Mouse (Mus musculus): ENCODE results near the gene Lypd6.

Gene Lypd6

DNA sequence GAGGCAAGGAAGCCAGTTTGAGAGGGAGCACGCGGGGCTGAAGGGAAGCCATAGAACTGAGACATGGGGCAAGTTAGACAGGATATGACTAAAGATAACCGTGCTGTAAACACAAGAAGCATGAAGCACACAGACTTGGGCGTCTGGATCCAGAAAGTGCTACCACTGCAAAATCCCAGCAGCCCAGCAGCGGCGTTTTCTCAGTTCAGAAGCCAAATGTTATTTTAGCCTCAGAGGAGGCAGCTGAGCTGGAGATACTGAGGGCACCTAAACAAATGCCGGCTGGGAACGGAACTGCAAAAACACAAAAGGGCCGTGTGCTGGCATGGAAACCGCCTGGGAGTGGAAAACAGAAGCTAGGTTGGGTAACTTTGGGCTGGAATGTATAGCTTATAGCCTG lies 43.9 kb downstream of the Lypd6 start:
- no peak for DNase-seq (ENCODE audit: low spot score in 2 of 2)

DNA sequence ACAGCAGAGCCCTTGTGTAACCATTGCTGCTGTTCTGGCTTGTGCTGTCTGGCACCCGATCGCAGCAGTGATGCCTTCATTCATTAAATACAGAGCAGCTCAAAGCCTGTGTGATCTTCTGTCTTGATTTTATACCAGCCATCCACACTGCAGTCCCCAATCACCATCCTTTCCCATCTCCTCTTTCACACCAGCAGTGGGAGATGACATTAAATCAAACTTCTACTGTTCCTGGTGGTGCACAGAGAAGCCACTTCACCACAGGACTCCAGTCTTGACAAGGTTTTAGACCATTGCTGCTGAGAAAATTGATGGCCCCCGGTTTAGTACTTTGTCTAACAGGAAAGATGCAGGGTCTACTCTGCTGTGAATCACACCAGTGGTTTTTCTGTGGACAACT lies 44.9 kb downstream of the Lypd6 start:
- DNase-seq (ENCODE audit: low spot score in 2 of 2) = no peak

DNA sequence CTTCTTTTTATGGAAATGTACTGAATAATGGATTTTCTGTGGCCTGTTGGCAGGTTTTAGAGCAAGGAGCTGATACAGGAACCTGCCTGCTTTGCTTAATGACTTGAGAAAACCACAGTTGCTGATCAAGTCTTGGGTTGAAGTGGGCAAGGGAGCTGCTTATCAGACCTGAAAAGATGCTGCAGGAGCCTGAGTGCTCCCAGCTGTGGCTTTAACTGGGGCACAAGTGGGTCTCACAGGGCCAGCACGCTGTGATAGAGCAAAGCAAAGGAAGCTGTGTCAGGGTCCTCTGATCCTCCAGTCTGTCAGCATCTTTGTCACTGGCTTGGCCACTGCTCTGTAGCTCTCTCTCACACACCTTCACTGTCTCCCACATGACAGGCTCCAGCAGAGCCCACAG lies 45.4 kb downstream of the Lypd6 start:
- no peak for DNase-seq (ENCODE audit: low spot score in 2 of 2)

DNA sequence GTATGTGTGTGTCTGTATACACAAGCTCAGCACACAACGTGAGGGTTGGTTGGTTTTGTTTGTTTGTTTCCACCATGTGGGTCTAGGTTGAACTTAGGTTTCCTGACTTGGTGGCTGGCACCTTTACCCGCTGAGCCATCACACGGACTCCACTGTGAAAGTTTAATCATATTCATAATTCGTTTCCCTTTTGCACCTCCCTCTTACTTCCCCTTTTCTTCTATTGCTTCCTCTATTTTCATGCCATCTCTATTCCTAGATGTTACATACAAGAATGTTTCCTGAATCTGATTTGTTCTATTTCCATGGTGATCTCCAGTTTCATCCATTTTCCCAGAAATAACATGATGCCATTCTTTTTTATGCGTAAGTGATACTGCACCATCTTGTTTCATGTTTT lies 46.2 kb downstream of the Lypd6 start:
- no peak for DNase-seq (ENCODE audit: low spot score in 2 of 2)

DNA sequence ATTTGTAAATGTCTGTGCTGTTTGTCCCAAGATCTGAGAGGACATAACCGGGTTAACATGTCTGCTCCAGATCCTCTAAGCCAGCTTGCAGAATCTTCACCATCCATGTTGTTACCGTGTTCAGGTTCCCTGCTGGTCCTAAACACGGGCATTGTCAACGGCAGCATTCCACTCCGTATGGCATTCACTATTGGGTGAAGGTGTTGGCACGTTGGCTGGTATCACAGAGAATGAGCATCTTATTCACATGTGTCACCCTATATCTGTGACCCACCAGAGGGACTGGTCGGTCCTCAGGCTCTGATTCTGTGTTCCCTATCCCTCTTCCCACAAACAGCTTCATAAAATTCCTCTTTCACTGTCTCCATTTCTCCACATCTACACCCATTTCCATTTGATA lies 52.9 kb downstream of the Lypd6 start:
- DNase-seq (ENCODE audit: low spot score in 2 of 2) = no peak

DNA sequence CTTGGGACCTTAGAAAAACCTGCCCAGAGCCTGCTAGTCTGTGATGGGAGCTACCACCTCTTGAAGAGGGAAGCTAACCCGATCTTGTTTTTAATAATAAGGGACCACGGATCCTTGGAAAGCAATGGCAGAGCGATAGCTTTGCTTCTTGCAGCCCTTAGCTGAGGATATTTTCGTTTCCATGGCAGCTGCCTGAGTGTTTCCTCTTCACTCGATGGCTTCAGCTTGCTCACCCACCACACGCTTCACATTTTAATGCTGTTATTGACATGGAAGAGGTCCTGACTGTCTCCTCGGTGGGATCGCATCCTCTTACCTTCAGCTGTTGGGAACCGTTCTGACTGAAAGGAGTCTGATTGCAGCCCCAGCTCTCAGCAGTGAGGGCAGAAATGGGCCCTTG lies 54.6 kb downstream of the Lypd6 start:
- DNase-seq (ENCODE audit: low spot score in 2 of 2) = no peak

DNA sequence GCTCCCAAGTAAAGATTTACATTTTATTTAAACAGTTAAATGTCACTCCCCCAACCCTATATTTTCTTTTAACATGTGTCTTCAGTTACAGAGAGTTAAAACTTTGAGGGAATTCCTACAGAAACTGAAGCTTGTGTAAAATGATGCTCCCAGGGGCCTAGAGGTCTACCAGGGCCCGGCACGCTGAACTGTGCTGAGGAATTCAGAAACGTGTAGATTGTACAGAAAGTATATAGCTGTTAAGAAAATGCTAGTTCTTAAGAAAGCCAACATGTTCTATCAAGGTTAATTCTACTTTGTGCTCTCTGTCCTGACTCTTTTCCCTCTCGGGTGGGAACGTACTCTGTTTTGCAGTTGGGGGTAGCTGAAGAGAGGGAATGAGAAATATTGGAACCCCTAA lies 57.1 kb downstream of the Lypd6 start:
- no peak for DNase-seq (ENCODE audit: low spot score in 2 of 2)

DNA sequence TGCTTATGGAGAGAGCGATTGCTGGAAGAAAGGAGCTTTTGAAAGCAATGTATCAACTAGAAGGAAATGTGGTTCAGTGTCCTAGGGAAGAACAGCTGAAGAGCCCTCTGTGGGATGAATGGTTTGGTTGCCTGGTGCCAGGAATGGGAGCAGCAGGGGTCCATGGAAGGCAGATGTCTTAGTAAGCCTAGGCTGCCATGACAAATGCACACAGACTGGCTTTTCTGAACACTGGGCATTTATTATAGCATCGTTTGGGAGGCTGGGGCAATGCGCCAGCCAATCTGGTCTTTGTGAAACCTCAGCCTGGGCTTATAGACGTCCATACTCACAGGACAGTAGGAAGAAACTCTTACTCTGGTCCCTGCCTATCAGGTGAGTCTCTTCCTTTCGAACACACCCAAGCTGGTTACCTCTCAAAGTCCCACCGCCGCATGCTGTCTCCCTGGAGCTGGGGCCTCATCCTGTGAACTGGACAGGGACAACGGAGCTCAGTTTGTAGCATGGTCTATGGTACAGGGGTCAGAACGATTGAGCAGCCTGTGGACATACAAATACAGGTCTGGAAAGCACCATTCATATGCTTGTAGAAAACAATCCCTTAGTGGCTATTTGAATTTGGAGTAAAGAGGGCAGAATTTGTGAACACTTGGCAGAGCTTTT lies 61.4 kb downstream of the Lypd6 start:
- no peak for DNase-seq (ENCODE audit: low spot score in 2 of 2)

DNA sequence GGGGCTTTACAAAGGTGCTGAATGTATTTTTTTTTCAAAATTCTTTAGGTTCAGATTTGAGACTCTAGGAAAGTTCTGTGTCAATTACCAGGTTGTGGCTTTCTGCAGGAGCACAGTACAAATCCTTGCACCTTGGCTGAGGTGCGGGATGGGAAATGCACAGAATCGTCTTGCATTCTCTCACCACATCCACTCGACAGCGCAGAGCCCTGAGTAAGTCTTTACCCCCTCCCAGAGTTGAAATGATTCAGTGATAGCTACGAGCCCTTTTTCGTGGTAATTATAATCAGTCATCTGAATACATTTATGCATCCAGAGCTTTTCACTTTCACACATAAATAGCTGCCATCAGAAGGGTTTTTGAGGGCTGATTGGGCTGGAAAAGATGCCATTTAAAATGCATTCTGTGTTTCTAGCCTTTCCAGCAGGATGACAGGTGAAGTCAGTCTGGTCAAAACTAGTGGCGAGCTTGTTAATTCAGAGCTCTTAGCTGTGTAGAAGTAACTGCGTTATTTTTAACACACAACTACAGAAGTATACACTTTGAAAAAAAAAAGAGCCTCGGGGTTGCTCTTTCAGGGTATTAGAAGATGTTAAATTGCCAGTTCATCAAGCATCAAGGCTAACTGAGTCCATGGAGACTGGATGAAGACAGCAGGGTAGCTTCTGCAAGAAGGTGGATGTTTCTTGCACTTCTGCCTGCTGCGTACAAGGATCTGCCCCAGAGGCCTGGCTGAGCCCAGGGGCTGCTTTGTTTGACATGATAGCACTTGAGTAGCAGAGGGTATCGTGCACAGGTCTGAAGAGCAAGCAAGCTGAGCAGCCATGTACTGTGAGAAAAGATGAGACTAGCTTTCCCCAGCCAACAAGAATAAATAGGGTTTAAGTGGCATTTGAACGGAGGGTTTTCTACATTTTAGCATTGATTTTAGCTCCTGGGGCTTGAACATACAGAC lies 62.4 kb downstream of the Lypd6 start:
- DNase-seq (ENCODE audit: low spot score in 2 of 2) = no peak

DNA sequence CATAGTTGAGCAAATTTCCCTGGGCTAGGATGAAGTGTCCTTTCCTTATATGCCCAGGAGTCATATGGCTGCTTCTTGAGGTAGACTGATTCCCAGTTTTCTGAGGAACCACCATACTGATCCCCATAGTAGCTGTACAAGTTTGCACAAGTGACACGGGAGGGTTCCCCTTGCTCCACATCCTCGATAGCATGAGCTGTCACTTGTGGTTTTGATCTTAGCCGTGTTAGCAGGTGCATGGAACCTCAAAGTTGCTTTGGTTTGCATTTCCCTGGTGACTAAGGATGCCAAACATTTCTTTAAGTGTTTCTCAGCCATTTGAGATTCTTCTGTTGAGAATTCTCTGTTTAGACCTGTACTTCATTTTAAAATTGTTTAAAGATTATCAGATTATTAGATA lies 64.4 kb downstream of the Lypd6 start:
- DNase-seq (ENCODE audit: low spot score in 2 of 2) = no peak

DNA sequence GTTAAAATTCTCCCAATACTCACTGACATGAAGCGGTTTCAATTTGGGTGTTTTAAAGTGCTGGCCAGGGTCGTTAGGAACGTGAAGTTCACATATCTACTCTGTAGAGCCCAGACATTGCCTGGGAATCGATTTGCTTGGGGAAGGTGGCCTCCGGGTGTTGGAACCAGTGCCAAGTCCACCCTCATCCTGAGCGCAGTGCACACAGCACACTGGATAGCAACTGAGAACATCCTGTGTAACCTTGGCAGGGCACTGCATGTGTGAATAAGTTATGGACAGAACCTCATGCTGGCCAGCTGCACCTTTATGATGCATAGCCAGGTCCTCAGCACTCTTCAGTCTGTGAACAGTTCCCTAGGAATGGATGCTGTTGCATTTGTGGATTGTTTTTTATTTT lies 77.4 kb downstream of the Lypd6 start:
- DNase-seq (ENCODE audit: low spot score in 2 of 2) = no peak

DNA sequence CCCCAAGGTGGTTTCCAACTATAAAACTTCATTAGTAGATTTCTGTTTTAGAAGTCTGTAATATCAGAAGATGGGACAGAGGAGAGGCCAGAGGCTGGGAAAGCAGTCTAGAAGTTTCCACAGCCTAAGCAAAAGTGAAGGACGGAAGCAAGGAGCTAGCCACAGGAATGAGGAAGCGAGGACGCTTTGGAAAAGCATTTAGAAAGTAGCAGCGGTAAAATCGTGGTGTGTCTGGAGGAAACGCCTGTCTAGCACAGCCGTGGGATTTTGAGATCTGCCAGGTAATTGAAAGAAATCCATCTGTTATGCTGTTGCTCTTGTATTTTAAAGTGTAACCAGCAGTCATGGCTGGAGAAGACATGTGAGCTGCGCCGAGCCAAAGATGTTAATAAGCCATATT lies 81.1 kb downstream of the Lypd6 start:
- DNase-seq (ENCODE audit: low spot score in 2 of 2) = no peak

DNA sequence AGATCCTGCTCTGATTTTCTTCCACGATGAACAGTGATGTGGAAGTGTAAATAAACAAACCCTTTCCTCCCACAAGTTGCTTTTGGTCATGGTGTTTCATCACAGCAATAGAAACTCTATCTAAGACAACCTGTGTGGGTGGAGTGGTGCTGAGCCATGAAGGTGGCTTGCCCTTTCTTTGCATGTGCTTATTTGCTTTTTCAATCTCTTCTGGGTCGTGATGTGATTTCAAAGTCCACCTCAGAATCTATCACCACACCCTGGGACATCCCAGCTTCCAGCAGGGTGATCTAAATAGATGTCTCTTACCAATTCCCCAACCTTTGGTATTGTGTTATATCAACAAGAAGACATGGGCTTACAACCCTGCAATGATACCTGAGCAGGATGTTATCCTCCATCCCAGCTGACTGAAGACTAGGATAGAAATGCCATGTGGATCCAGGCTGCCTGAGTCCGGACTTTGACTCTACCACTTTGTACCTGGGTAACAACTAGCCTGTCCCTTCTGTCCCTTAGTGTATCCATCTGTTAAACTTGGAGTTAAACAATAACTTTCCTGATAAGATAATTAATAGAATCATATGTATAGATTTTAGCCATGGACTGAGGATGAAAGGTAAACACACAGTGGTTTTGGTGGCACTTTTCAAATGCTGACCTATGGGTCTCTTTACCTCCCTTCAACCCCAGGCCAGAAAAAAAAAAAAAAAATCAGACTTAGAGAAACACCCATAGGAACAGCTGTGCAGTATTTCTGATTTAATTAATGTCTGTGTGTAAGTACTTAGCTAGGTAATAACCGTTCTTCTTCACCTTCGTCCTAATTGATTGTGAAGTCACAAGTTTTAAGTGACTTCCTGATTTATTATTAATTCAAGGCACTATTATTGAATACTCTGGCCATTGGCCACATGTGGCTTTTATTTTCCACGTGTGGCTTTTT lies 83.3 kb downstream of the Lypd6 start:
- no peak for DNase-seq (ENCODE audit: low spot score in 2 of 2)

DNA sequence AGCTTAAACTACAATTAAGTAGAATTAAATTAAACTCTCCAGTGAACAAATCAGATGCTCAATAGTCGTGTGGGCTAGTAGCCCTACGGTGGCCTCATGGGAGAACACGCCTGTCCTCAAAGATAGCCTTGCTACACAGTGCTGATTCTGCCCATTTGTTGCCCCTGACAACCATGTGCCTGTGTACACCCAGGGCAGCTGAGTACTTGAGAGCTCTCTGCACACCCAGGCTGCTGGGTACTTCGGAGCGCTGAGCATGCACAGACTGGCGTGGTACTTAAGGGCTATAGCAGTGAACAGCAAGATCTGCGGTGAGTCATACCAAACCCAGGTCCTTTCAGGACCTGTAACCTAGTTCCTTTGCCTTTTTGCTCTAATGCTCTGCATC lies 84.0 kb downstream of the Lypd6 start:
- no peak for DNase-seq (ENCODE audit: low spot score in 2 of 2)

DNA sequence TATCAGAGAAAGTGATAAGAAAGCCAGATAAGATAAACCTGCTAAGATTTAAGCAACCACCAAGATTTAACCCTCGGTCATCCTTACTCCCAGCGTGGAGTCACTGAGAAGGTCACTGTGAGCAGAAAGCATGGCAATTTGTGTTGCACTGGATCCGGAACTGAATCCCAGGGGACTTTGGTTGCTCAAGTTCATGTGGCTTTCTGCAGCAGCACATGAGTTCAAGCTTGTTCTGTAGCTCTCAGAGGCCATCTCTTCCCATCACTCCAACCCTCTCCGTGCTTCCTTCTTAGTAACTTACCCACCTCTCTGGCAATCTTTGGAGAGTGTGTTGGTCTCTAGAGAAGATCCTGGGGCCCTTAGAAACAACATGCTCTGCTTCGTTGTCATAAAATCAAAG lies 84.6 kb downstream of the Lypd6 start:
- no peak for DNase-seq (ENCODE audit: low spot score in 2 of 2)

DNA sequence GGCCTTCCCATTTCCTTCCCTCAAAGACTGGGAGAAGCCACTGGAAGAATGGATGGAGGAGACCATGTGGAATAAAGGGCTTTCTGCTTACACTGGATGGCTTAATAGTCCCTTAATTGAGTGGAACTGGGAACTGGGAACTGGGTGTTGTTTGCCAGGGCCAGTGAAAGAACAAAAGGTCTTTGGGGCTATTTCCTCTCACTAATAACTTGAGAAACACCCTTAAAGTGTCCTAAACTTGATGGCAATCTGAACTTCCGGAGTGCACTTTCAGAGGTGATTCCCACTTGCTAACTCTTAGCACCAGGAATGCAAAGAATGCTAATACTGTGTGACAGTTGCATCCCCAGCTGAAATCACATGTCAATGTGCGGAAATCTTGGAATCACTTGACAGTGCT lies 85.2 kb downstream of the Lypd6 start:
- DNase-seq (ENCODE audit: low spot score in 2 of 2) = no peak

DNA sequence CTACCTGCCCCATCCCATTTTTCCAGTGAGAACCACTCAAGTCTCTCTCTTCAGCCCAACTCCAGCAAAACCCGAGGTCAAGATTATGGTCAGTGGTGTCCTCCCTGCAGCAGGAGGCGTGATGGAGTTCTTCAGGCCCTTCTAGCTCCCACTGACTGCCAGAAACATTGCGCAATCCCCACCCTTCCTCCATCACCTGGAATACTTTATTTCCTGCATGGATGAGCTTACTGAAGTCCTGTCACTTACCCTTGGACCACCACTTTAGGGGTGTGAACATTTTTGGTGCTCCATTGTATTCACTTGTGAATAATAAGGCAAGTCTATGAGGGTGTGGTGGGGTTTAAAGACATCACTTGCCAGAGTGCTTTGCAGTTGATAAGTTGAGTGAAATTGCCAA lies 85.7 kb downstream of the Lypd6 start:
- no peak for DNase-seq (ENCODE audit: low spot score in 2 of 2)

DNA sequence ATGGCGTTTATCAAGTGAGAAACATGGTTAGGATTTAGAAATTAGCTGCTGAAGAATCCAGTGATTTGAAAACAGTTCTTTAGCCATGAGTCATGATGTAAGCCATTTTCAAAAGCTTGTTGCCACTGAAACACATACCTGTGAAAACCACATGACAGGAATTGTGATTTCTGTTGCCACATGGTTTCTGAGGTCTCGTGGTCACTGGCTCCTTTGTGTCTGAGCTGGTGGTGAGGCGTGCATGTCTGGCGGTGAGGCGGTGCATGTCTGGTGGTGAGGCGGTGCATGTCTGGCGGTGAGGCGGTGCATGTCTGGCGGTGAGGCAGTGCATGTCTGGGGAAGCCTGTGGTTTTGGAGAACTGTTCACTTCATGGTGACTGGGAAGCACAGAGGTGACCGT lies 89.8 kb downstream of the Lypd6 start:
- no peak for DNase-seq (ENCODE audit: low spot score in 2 of 2)

DNA sequence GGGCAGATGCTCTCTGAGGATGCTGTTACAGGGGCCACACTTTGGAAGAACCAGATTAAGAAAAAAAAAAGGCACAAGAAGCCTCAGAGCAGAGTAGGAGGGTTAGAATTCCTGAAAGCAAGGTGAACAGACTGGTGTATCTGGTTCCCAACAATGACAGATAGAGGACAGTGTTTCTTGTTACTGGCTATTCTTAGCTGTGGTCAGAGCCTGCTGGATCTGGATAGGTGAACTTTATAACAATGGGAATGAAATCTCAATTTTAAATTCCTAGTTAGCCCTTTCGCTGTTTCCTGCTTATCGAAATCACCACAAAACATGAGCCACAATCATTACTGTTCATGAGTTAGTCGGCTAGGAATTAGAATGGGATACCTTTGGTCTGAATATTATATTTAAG lies 93.8 kb downstream of the Lypd6 start:
- DNase-seq (ENCODE audit: low spot score in 2 of 2) = no peak

DNA sequence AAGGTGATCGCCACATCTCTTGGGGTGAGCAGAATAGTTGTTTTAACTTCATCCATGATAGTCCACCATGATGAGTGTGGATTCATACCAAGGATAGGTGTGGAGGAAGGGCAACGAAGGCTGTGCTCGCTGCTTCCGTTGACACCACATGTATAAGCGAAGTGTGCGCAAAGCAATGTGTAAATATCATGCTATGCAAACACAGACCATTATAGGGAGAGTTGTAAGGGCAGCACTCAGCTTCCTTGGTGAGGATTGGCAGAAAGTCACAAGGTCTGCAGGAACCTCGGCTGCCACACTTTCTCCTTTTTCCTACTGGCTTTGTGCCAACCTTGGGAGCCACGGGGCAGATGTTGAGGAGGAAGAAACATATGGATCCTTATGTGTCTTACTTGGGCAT lies 97.4 kb downstream of the Lypd6 start:
- DNase-seq (ENCODE audit: low spot score in 2 of 2) = no peak

DNA sequence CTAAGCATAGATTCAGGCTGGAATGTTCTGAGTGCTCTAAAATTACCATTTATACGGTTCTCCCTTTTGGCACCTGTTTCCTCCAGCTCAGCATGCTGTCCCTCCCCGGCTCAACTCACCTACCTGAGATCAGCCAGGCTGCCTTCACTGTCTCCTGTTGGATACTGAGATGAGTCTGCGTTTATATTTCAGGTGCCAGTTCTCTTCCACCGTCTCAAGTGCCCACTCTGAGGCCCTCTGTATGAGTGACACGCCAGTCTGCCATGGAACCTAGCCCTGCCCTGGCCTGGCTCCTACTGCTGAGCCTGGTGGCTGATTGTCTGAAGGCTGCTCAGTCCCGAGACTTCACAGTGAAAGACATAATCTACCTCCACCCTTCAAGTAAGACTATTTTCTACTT lies 99.0 kb downstream of the Lypd6 start:
- no peak for DNase-seq (ENCODE audit: low spot score in 2 of 2)

DNA sequence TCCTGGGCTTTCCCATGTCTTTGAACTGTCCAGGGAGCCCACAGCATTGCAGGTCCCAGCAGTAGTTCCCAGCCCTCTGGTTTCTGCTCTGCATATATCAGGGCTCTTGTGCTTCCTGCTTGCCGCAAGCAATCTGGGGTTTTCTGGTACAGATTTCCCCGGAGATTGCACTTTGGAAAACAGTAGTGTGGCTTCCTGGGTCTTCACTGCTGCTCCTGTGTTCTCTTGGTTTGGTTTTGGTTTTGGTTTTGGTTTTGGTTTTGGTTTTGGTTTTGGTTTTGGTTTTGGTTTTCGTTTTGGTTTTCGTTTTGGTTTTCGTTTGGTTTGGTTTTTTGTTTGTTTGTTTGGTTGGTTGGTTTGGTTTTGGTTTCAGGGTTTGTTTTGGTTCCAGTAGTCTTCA lies 99.9 kb downstream of the Lypd6 start:
- DNase-seq (ENCODE audit: low spot score in 2 of 2) = no peak

All from spleen, postnatal 36 days (tissue).